Mouse (Mus musculus) effector memory CD4-positive, alpha-beta T cell, adult 7 months (primary cell): ENCODE results near the gene Gsdme. TPM values are rescaled to one million over a fixed set of nuclear protein-coding genes. Genes with fewer than 3 reads are reported as not detected.

Source experiments
- polyA plus RNA-seq: library from polyadenylated mRNA; unstranded; fragments of 100-300 nt; shearing (Covaris generic); gene quantifications from one replicate; pipeline ENCODE4 v1.2.1, GENCODE M21; 2017

Gene Gsdme
- polyA plus RNA-seq = 2.1 TPM

GRCm38 (mm10) chr6:50263670-50264069, at the start of gene Gsdme:
Gsdme (minus strand) TSS chr6:50263862.

Other genes starting within 250 kb of the Gsdme start
- 35.6 TPM for gene Mpp6, start 153.6 kb downstream of the Gsdme start, polyA plus RNA-seq
- 87.7 TPM for gene Osbpl3, start 192.3 kb upstream of the Gsdme start, polyA plus RNA-seq